Mouse (Mus musculus): ENCODE data around the gene Sorbs1. TPM values are rescaled to one million over a fixed set of nuclear protein-coding genes. Genes with fewer than 3 reads are reported as not detected.

Gene Sorbs1
- polyA plus RNA-seq, 1 experiment from 2014 or later = 46.5 TPM

- H3K4me1 ChIP-seq (replicated peaks; ENCODE audit: insufficient read depth, low read length) = no peaks in the 10 kb centered on the region
- H3K9ac ChIP-seq (ENCODE audit: low read depth, low read length) = no peak overlapping the region
- no peak for DNase-seq (ENCODE audit: low spot score)
- no peak for ATAC-seq (replicated peaks; ENCODE audit: low FRiP score, low read depth)
- no peak for TF ChIP-seq CTCF (IDR thresholded peaks at IDR 0.05; ENCODE audit: low read depth)
- no peaks in the 10 kb centered on the region for H3K9me3 ChIP-seq (replicated peaks; ENCODE audit: low read length)
- H3K4me3 ChIP-seq (replicated peaks; ENCODE audit: low read depth, low read length) = no peak overlapping the region
- WGBS = 76% methylated on average over 8 of the region's 8 CpGs
- no peaks in the 10 kb centered on the region for H3K27me3 ChIP-seq (ENCODE audit: insufficient read depth, low read length)
- H3K36me3 ChIP-seq (ENCODE audit: insufficient read depth, low read length) = peaks cover 21% of the 10 kb centered on the region
- no peak overlapping the region for H3K4me2 ChIP-seq (ENCODE audit: low read length)
- no peak overlapping the region for H3K27ac ChIP-seq
These were observed 188.2 kb downstream of the Sorbs1 start for GRCm38 (mm10) chr19:40325381-40325780.

DNA sequence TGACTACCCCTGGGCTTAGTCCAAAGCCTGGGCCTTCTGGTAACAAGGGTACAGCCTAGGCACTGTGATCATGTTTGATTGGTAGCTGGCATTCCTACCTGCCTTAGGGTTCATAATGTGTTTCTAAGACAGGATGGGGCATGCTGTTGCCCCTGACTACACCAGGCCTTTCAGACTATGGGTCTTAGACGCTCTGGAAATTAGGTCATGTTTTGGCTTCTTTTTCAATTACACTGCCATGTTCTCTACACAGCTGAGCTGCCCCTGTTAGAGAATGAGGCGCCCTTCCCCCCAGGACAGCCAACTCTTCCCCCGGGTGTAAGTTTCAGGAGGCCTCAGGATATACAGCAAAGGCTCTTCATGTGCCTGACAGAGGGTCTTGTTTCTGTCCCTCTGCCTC, 191.4 kb downstream of the Sorbs1 start:
- ATAC-seq (replicated peaks; ENCODE audit: low FRiP score, low read depth) = no peak
- no peak for TF ChIP-seq CTCF (IDR thresholded peaks at IDR 0.05; ENCODE audit: low read depth)
- H3K36me3 ChIP-seq (ENCODE audit: insufficient read depth, low read length) = peaks cover 15% of the 10 kb centered on the region
- no peaks in the 10 kb centered on the region for H3K27me3 ChIP-seq (ENCODE audit: insufficient read depth, low read length)
- H3K9ac ChIP-seq (ENCODE audit: low read depth, low read length) = no peak overlapping the region
- no peak for DNase-seq (ENCODE audit: low spot score)
- H3K4me2 ChIP-seq (ENCODE audit: low read length) = no peak overlapping the region
- H3K4me3 ChIP-seq (replicated peaks; ENCODE audit: low read depth, low read length) = no peak overlapping the region
- 52% methylated on average over 3 of the region's 3 CpGs for WGBS
- H3K4me1 ChIP-seq (replicated peaks; ENCODE audit: insufficient read depth, low read length) = no peaks in the 10 kb centered on the region
- no peak overlapping the region for H3K27ac ChIP-seq
- H3K9me3 ChIP-seq (replicated peaks; ENCODE audit: low read length) = no peaks in the 10 kb centered on the region

- Histone ChIP-seq H3K4me2 (ENCODE audit: low read length) (no peak overlapping the region), H3K4me1 (replicated peaks; ENCODE audit: insufficient read depth, low read length) (no peaks in the 10 kb centered on the region), H3K36me3 (ENCODE audit: insufficient read depth, low read length) (peaks cover under 1% of the 10 kb centered on the region; the same call in 1 of the 2 replicates), H3K4me3 (replicated peaks; ENCODE audit: low read depth, low read length) (no peak overlapping the region), H3K27me3 (ENCODE audit: insufficient read depth, low read length) (no peaks in the 10 kb centered on the region), H3K9ac (ENCODE audit: low read depth, low read length) (no peak overlapping the region), H3K27ac (no peak overlapping the region), H3K9me3 (replicated peaks; ENCODE audit: low read length) (no peaks in the 10 kb centered on the region)
- WGBS = 72% methylated on average over 3 of the region's 3 CpGs
- DNase-seq (ENCODE audit: low spot score) (no peak), ATAC-seq (replicated peaks; ENCODE audit: low FRiP score, low read depth) (no peak)
- no peak for TF ChIP-seq CTCF (IDR thresholded peaks at IDR 0.05; ENCODE audit: low read depth)
These were observed 194.4 kb downstream of the Sorbs1 start for GRCm38 (mm10) chr19:40319199-40319598.

GRCm38 (mm10) chr19:40318511-40318910, 195.1 kb downstream of the Sorbs1 start:
- ATAC-seq (replicated peaks; ENCODE audit: low FRiP score, low read depth) (no peak), DNase-seq (ENCODE audit: low spot score) (peak; percentile 36)
- Histone ChIP-seq H3K4me3 (replicated peaks; ENCODE audit: low read depth, low read length) (no peak overlapping the region), H3K27me3 (ENCODE audit: insufficient read depth, low read length) (no peaks in the 10 kb centered on the region), H3K4me2 (ENCODE audit: low read length) (no peak overlapping the region), H3K27ac (no peak overlapping the region), H3K9me3 (replicated peaks; ENCODE audit: low read length) (no peaks in the 10 kb centered on the region), H3K36me3 (ENCODE audit: insufficient read depth, low read length) (no peaks in the 10 kb centered on the region; the same call in 1 of the 2 replicates), H3K4me1 (replicated peaks; ENCODE audit: insufficient read depth, low read length) (no peaks in the 10 kb centered on the region), H3K9ac (ENCODE audit: low read depth, low read length) (no peak overlapping the region)
- TF ChIP-seq CTCF (IDR thresholded peaks at IDR 0.05; ENCODE audit: low read depth) = no peak
- 27% methylated on average over 6 of the region's 6 CpGs for WGBS

- WGBS = 80% methylated on average over 4 of the region's 4 CpGs
- no peaks in the 10 kb centered on the region for H3K27me3 ChIP-seq (ENCODE audit: insufficient read depth, low read length)
- no peaks in the 10 kb centered on the region for H3K4me1 ChIP-seq (replicated peaks; ENCODE audit: insufficient read depth, low read length)
- H3K27ac ChIP-seq = no peak overlapping the region
- H3K9ac ChIP-seq (ENCODE audit: low read depth, low read length) = no peak overlapping the region
- no peak for TF ChIP-seq CTCF (IDR thresholded peaks at IDR 0.05; ENCODE audit: low read depth)
- ATAC-seq (replicated peaks; ENCODE audit: low FRiP score, low read depth) = no peak
- no peaks in the 10 kb centered on the region; the same call in 1 of the 2 replicates for H3K36me3 ChIP-seq (ENCODE audit: insufficient read depth, low read length)
- H3K9me3 ChIP-seq (replicated peaks; ENCODE audit: low read length) = no peaks in the 10 kb centered on the region
- H3K4me3 ChIP-seq (replicated peaks; ENCODE audit: low read depth, low read length) = no peak overlapping the region
- no peak overlapping the region for H3K4me2 ChIP-seq (ENCODE audit: low read length)
- no peak for DNase-seq (ENCODE audit: low spot score)
These were observed 196.6 kb downstream of the Sorbs1 start for GRCm38 (mm10) chr19:40317001-40317400.

DNA sequence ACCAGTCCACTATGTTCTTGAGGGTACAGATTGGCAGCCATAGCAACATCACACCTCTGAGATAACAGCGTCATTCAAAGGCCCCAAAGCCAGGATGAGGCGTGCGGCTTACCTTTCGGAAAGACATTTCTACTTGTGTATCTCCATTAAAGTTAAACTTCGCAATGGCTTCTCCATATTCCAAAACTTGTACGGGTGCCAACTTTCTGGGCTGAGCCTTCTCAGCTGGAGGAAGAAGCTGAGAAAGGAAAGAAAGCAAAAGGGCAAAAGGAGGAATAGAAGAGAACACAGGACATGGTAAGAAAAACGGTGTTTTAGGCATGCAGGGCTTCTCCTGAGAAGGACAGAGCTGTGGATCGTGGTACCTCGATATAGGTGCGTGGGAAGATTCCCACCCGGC, 199.3 kb downstream of the Sorbs1 start:
- ATAC-seq (replicated peaks; ENCODE audit: low FRiP score, low read depth) (no peak), DNase-seq (ENCODE audit: low spot score) (peak; percentile 33)
- Histone ChIP-seq H3K9ac (ENCODE audit: low read depth, low read length) (no peak overlapping the region), H3K4me1 (replicated peaks; ENCODE audit: insufficient read depth, low read length) (no peaks in the 10 kb centered on the region), H3K9me3 (replicated peaks; ENCODE audit: low read length) (no peaks in the 10 kb centered on the region), H3K4me2 (ENCODE audit: low read length) (no peak overlapping the region), H3K4me3 (replicated peaks; ENCODE audit: low read depth, low read length) (no peak overlapping the region), H3K36me3 (ENCODE audit: insufficient read depth, low read length) (0 out of 2 replicates have a peak, but pooled peaks cover 13% of the 10 kb centered on the region), H3K27ac (no peak overlapping the region), H3K27me3 (ENCODE audit: insufficient read depth, low read length) (no peaks in the 10 kb centered on the region)
- no peak for TF ChIP-seq CTCF (IDR thresholded peaks at IDR 0.05; ENCODE audit: low read depth)
- WGBS = 84% methylated on average over 11 of the region's 11 CpGs

DNA sequence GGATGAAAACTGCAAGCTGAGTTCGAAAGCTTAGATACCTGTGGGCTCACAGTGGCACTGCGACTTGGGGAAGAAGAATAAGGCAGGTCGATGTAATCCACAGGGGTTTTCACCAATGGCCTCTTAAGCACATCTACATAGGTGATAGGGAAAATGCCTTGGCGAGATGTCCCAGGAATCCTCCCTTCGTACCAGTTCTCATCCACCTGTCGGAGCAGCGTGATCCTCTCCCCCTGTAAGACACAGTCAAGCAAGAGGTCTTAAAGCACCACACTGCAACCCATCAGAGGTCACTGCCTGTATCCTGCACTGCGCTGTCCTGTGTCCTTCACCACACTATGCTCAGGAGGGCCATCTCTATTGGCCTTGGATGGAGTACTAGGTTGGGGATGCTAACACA, 201.9 kb downstream of the Sorbs1 start:
- Histone ChIP-seq H3K36me3 (ENCODE audit: insufficient read depth, low read length) (0 out of 2 replicates have a peak, but pooled peaks cover 13% of the 10 kb centered on the region), H3K27me3 (ENCODE audit: insufficient read depth, low read length) (no peaks in the 10 kb centered on the region), H3K4me3 (replicated peaks; ENCODE audit: low read depth, low read length) (no peak overlapping the region), H3K9ac (ENCODE audit: low read depth, low read length) (no peak overlapping the region), H3K4me2 (ENCODE audit: low read length) (no peak overlapping the region), H3K27ac (no peak overlapping the region), H3K9me3 (replicated peaks; ENCODE audit: low read length) (no peaks in the 10 kb centered on the region), H3K4me1 (replicated peaks; ENCODE audit: insufficient read depth, low read length) (no peaks in the 10 kb centered on the region)
- TF ChIP-seq CTCF (IDR thresholded peaks at IDR 0.05; ENCODE audit: low read depth) = no peak
- 95% methylated on average over 8 of the region's 8 CpGs for WGBS
- ATAC-seq (replicated peaks; ENCODE audit: low FRiP score, low read depth) = no peak
- no peak for DNase-seq (ENCODE audit: low spot score)
